22 mouse cellular contexts compared by ENCODE assay signal in the genomic region with DNA sequence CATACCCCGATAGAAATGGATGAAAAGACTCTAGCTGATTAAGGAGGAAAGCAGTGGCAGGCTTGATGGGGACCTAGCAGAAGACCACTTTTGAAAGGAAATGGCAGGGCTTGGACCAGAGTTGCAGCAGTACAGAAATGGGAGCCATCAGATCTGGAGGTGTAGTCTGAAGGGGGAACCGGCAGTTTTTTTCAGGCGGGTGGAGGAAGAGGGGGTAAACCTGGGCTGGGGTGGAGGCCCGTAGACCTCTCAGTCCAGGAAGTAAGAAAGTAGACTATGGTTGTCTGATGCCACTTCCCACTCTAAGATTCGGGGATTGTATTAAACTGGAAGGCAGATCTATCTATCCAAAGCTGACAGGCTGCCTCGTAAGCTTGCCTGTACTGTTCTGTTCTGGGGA. TPM values are rescaled to one million over a fixed set of nuclear protein-coding genes. Genes with fewer than 3 reads are reported as not detected.
DNase-seq lines count a peak whose midpoint lies in the region; ATAC-seq and TF ChIP-seq lines count a peak whose summit lies in the region.
"Had no signal": no experiment of that assay in that cellular context is flagged by ENCODE, and none has a peak within 500 bp of the region (broad histone marks: within the 10 kb centered on the region; RNA-seq: fewer than 3 reads in every experiment).

No protein-coding gene starts in this region.

- DNase-seq in heart, adult 2 months, result no peak
- DNase-seq in lung, adult 2 months, result no peak
- DNase-seq in thymus, postnatal 0 days (ENCODE audit: low spot score), result peak; percentile 39
- no peak for DNase-seq in thymus, postnatal 36 days
- DNase-seq in neural tube, embryonic 10.5 days (ENCODE audit: extremely low spot score, low spot score), result no peak
- DNase-seq: adrenal gland, postnatal 10 days; cerebellum, adult 11-12 months; cerebellum, postnatal 25 days; gastrocnemius, postnatal 14 days; heart, postnatal 36 days; kidney, adult 18-20 months; kidney, postnatal 4 days; liver; lung, postnatal 10 days; retina, postnatal 1 day; right cerebral cortex, postnatal 4 days had no signal

- H3K79me2 ChIP-seq in heart, adult 2 months (replicated peaks; ENCODE audit: control insufficient read depth, insufficient read depth, low read length), result no peaks in the 10 kb centered on the region

- WGBS in heart, adult 2 months, result 76% methylated on average over 6 of the region's 6 CpGs
- WGBS in heart, embryonic 11.5 days (ENCODE audit: insufficient replicate concordance), result 54% methylated on average over 6 of the region's 6 CpGs
- WGBS in lung, embryonic 15.5 days, result 45% methylated on average over 6 of the region's 6 CpGs
- WGBS in lung, adult 2 months, result 64% methylated on average over 6 of the region's 6 CpGs
- WGBS in small intestine, adult 2 months, result 75% methylated on average over 6 of the region's 6 CpGs

- no peak for TF ChIP-seq EP300 in heart, adult 2 months (IDR thresholded peaks at IDR 0.05; ENCODE audit: insufficient read depth, low read depth, low read length)

- intact Hi-C loops in heart, adult 2 months (cut with DNase I), result no loop called here

- TF ChIP-seq POLR2A in heart, adult 2 months (IDR thresholded peaks at IDR 0.05; ENCODE audit: insufficient read depth, low read depth, low read length), result no peak
- TF ChIP-seq POLR2A in lung, adult 2 months (IDR thresholded peaks at IDR 0.05; ENCODE audit: borderline replicate concordance, extremely low read depth, low read depth, low read length), result no peak
- no peak for TF ChIP-seq POLR2A in small intestine, adult 2 months (IDR thresholded peaks at IDR 0.05; ENCODE audit: low read depth, low read length)

- H3K27me3 ChIP-seq in heart, adult 2 months (ENCODE audit: control insufficient read depth, insufficient read depth, low read length), result no peaks in the 10 kb centered on the region
- no peaks in the 10 kb centered on the region for H3K27me3 ChIP-seq in heart, embryonic 11.5 days (ENCODE audit: control insufficient read depth, insufficient read depth, low read length)
- no peaks in the 10 kb centered on the region for H3K27me3 ChIP-seq in lung, embryonic 15.5 days
- no peaks in the 10 kb centered on the region for H3K27me3 ChIP-seq in small intestine, adult 2 months (ENCODE audit: control insufficient read depth, insufficient read depth, low read length)
- H3K27me3 ChIP-seq: embryonic facial prominence, embryonic 12.5 days had no signal

- TF ChIP-seq CTCF in heart, adult 2 months (IDR thresholded peaks at IDR 0.05), result no peak
- TF ChIP-seq CTCF in lung, adult 2 months (IDR thresholded peaks at IDR 0.05; ENCODE audit: insufficient read depth, low read length), result no peak
- TF ChIP-seq CTCF in small intestine, adult 2 months (IDR thresholded peaks at IDR 0.05; ENCODE audit: extremely low read depth, insufficient read length, insufficient replicate concordance, low read depth, low read length), result no peak

- H3K4me1 ChIP-seq in heart, adult 2 months (ENCODE audit: control insufficient read depth, insufficient read depth, low read length), result peaks cover 49% of the 10 kb centered on the region
- peaks cover 44% of the 10 kb centered on the region for H3K4me1 ChIP-seq in heart, embryonic 11.5 days (ENCODE audit: control insufficient read depth, insufficient read depth, low read length)
- H3K4me1 ChIP-seq in lung, embryonic 15.5 days, result peaks cover 72% of the 10 kb centered on the region
- H3K4me1 ChIP-seq in lung, adult 2 months (ENCODE audit: control insufficient read depth, insufficient read depth, low read length), result peaks cover 28% of the 10 kb centered on the region
- H3K4me1 ChIP-seq in small intestine, adult 2 months (ENCODE audit: control insufficient read depth, insufficient read depth, insufficient read length, low read length), result peaks cover 33% of the 10 kb centered on the region

- ATAC-seq in heart, embryonic 11.5 days (replicated peaks; ENCODE audit: insufficient number of reproducible peaks, low FRiP score, low TSS enrichment), result no peak
- no peak for ATAC-seq in lung, embryonic 15.5 days (ENCODE audit: borderline replicate concordance, extremely low read depth, low FRiP score, low TSS enrichment)

- H3K27ac ChIP-seq in heart, adult 2 months, result peak overlapping the region; percentile 67
- H3K27ac ChIP-seq in heart, embryonic 11.5 days (ENCODE audit: low read depth, low read length), result no peak overlapping the region
- peak overlapping the region; percentile 73 for H3K27ac ChIP-seq in lung, embryonic 15.5 days
- H3K27ac ChIP-seq in small intestine, adult 2 months (ENCODE audit: insufficient read depth, low read depth, low read length), result peak overlapping the region; percentile 11; the same call in 1 of the 2 replicates
- H3K27ac ChIP-seq: embryonic facial prominence, embryonic 12.5 days had no signal

- H3K36me3 ChIP-seq in heart, adult 2 months (ENCODE audit: control insufficient read depth, insufficient read depth, low read length), result no peaks in the 10 kb centered on the region
- H3K36me3 ChIP-seq in heart, embryonic 11.5 days (ENCODE audit: control insufficient read depth, insufficient read depth, low read length), result peaks cover 2% of the 10 kb centered on the region; the same call in 1 of the 2 replicates
- peaks cover 7% of the 10 kb centered on the region for H3K36me3 ChIP-seq in lung, embryonic 15.5 days
- peaks cover 17% of the 10 kb centered on the region for H3K36me3 ChIP-seq in small intestine, adult 2 months (ENCODE audit: control insufficient read depth, insufficient read depth, low read length)
- H3K36me3 ChIP-seq: embryonic facial prominence, embryonic 12.5 days had no signal

- H3K4me2 ChIP-seq in heart, embryonic 11.5 days, result no peak overlapping the region
- no peak overlapping the region for H3K4me2 ChIP-seq in lung, embryonic 15.5 days
- H3K4me2 ChIP-seq: embryonic facial prominence, embryonic 12.5 days had no signal

- no peaks in the 10 kb centered on the region for H3K9me3 ChIP-seq in heart, embryonic 11.5 days (replicated peaks; ENCODE audit: control insufficient read depth, low read length)
- no peaks in the 10 kb centered on the region for H3K9me3 ChIP-seq in lung, embryonic 15.5 days
- H3K9me3 ChIP-seq: embryonic facial prominence, embryonic 12.5 days; megakaryocyte, embryonic 14.5 days had no signal

- no peak overlapping the region for H3K9ac ChIP-seq in heart, adult 2 months (ENCODE audit: low read depth, low read length)
- H3K9ac ChIP-seq in heart, embryonic 11.5 days (ENCODE audit: low read depth, low read length), result no peak overlapping the region
- H3K9ac ChIP-seq in lung, embryonic 15.5 days, result no peak overlapping the region
- H3K9ac ChIP-seq: embryonic facial prominence, embryonic 12.5 days had no signal

- no peak overlapping the region for H3K4me3 ChIP-seq in heart, adult 2 months
- H3K4me3 ChIP-seq in heart, embryonic 11.5 days (ENCODE audit: low read depth, low read length), result no peak overlapping the region
- no peak overlapping the region for H3K4me3 ChIP-seq in lung, embryonic 15.5 days
- H3K4me3 ChIP-seq in lung, adult 2 months (replicated peaks; ENCODE audit: extremely low read depth, low read depth, low read length), result no peak overlapping the region
- H3K4me3 ChIP-seq in small intestine, adult 2 months (ENCODE audit: low read depth, low read length), result no peak overlapping the region
- H3K4me3 ChIP-seq: embryonic facial prominence, embryonic 12.5 days; megakaryocyte, embryonic 14.5 days had no signal

RNA-seq across cellular contexts. Expression of a gene that starts 21.0 kb away (rescaled TPM):
- total RNA-seq in heart, adult 2 months (2021), result 1 to 10 TPM; 4.1 to 4.3 TPM
- polyA plus RNA-seq in heart, adult 2 months (2012; rRNA removed), result 2.8 and 4.0 TPM in 2 replicates
- 2.6 and 3.6 TPM in 2 replicates for polyA plus RNA-seq in heart, embryonic 11.5 days (2014; fragmentation: Nextera tagmentation; extraction: Ambion mirVana)
- 19.5 and 21.1 TPM in 2 replicates for polyA plus RNA-seq in lung, embryonic 15.5 days (2015; fragmentation: Nextera tagmentation; extraction: Ambion mirVana)
- 9.6 and 10.4 TPM in 2 replicates for polyA plus RNA-seq in lung, adult 2 months (2012; rRNA removed)
- polyA plus RNA-seq in thymus, postnatal 0 days (2015; fragmentation: Nextera tagmentation; extraction: Ambion mirVana), result 1.7 and 2.2 TPM in 2 replicates
- 24.3 and 99.9 TPM in 2 replicates for polyA plus RNA-seq in small intestine, adult 2 months (2012; rRNA removed)

RNA-seq across cellular contexts. Expression of a gene that starts 38.5 kb away (rescaled TPM):
- total RNA-seq in heart, adult 2 months (2021), result 10 to 100 TPM; 15.4 to 21.0 TPM
- 15.9 and 18.7 TPM in 2 replicates for polyA plus RNA-seq in heart, adult 2 months (2012; rRNA removed)
- polyA plus RNA-seq in heart, embryonic 11.5 days (2014; fragmentation: Nextera tagmentation; extraction: Ambion mirVana), result 0.45 and 0.56 TPM in 2 replicates
- 0.52 and 0.56 TPM in 2 replicates for polyA plus RNA-seq in lung, embryonic 15.5 days (2015; fragmentation: Nextera tagmentation; extraction: Ambion mirVana)
- polyA plus RNA-seq in lung, adult 2 months (2012; rRNA removed), result 3.2 and 4.6 TPM in 2 replicates
- polyA plus RNA-seq in thymus, postnatal 0 days (2015; fragmentation: Nextera tagmentation; extraction: Ambion mirVana), result 3.6 and 4.5 TPM in 2 replicates
- 0.75 and 1.5 TPM in 2 replicates for polyA plus RNA-seq in small intestine, adult 2 months (2012; rRNA removed)
- total RNA-seq: neutrophil, adult 5-6 weeks had no signal

RNA-seq across cellular contexts. Expression of a gene that starts 54.2 kb away (rescaled TPM):
- total RNA-seq in heart, adult 2 months (2021), result 10 to 100 TPM; 21.9 to 25.4 TPM
- 17.5 and 19.4 TPM in 2 replicates for polyA plus RNA-seq in heart, adult 2 months (2012; rRNA removed)
- 10.4 and 14.6 TPM in 2 replicates for polyA plus RNA-seq in heart, embryonic 11.5 days (2014; fragmentation: Nextera tagmentation; extraction: Ambion mirVana)
- 10.7 and 13.2 TPM in 2 replicates for polyA plus RNA-seq in lung, embryonic 15.5 days (2015; fragmentation: Nextera tagmentation; extraction: Ambion mirVana)
- 135 and 154 TPM in 2 replicates for polyA plus RNA-seq in lung, adult 2 months (2012; rRNA removed)
- 0.74 and 0.86 TPM in 2 replicates for polyA plus RNA-seq in thymus, postnatal 0 days (2015; fragmentation: Nextera tagmentation; extraction: Ambion mirVana)
- polyA plus RNA-seq in small intestine, adult 2 months (2012; rRNA removed), result 2.8 and 3.8 TPM in 2 replicates
